Mouse (Mus musculus): ENCODE measurements around the gene Megf11.

Gene Megf11

DNA sequence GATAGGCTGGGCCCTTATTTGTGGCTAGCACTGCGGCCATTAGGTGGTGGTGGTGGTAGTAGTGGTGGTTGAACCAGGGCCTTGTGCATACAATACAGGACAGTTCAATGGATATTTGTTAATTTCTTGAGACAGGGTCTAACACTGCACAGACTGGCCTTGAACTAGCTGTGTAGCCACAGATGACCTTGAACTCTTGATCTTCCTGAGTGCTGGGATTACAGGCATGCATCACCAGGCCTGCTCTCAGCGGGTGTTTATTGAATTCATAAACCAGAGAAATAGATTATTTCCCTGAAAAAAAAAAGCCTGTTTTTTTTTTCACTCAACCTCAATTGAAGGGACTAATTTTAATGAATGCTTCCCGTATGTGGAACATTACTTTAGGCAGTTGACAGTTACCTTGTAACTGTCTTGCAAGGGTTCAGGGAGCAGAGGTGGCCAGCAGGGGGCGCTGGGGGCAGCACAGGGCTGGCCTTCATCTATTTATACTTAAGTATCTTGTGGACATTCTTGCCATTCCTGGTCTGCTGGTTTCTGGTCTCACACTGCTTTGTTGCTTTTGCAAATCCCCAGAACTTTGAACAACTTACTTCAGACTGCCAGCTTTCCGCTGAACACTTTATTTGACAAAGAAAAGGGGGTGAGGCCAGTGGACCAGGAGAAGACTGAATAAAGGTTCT lies 8.6 kb downstream of the Megf11 start:
- DNase-seq (ENCODE audit: low spot score in 2 of 2) = peak; percentile 65 to 76

DNA sequence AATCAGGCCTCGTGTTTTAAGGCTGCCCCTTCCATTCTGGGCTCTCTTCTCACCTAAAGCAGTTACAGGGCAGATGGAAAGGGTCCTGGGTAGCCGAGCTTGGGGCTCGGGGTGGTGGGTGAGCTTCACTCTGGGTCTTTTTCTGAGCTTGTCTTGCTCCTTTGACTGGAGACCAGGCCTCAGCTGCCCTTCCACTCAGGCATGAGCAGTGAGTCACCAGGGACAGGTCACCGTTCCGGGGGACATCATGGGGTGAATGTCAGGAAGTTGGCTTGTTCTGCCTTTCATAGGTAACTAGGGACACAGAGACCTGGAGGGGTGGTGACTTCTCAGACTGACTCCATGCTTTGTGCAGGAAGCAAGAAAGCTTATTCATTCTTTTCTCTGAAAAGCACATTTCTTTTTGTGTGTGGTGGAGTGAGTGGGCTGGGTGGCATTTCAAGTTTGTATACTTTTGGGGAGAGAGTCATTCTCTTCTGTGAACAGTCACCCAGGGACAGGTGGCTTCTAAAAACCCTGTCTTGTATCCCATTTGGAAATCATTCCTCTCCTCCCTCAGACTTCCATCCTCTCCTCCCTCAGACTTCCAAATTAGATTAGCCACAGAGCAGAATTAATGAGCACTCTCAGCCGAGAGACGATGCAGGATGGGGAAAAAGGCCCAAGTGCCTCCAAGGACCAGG lies 10.0 kb downstream of the Megf11 start:
- DNase-seq (ENCODE audit: low spot score in 2 of 2) = peak; percentile 53 to 63

DNA sequence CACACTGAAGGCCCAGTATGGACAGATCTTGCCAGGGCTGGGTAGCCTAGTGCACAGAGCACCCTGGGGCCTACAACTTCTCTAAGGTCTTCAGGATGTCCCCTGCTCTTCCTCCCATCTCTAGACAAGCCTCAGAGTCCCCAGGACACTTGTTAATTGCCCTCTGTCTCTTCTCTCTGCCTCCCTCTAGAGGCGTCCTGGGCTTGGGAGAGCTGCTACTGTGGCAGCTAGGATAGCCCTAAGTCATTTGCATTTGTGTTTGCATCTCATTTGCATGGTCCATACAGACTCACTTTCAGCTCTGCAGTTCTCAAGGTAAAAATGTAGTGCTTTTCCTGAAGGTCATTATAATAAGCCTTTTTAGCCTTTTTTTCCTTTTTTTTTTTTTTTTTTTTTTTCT lies 11.7 kb downstream of the Megf11 start:
- DNase-seq (ENCODE audit: low spot score in 2 of 2) = no peak

DNA sequence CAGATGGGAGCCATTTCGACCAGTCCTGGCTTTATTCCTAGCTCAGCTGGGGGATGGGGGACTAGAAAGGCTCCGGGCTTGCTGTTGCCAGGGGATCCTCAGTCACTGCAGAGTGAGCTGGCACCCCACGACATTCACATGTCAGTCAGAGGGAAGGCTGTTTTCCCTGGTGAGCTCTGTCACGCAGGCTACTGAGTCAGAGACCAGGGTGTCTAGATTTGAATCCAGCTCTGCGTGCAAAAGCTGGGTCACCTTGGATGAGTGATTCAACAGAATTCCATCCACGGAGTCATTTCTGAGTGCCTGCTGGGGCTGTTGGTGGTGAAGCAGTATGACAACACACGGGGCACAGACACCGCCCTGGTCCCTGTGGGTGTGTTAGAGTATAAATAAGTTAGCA lies 13.7 kb downstream of the Megf11 start:
- DNase-seq (ENCODE audit: low spot score in 2 of 2) = peak in 1 of 2 experiments; percentile 29

DNA sequence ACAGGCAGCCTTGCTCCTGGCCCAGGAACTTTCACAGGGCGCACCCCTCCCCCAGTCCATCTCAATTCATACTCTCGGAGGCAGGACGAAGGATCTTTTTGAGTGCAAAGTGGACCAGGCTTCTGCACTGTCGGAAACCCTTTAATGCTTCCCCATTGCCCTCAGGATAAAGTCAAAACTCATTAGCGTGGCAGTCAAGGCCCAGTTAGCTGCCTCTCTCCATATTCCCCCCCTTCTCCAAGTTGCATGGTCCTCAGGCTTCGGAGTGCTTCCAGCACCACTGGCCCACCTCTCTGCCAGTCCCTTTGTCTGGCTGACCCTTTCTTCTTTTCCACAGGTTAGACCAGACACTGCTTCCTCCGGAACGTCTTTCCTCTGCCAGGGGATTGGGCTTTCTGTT lies 16.7 kb downstream of the Megf11 start:
- no peak for DNase-seq (ENCODE audit: low spot score in 2 of 2)

DNA sequence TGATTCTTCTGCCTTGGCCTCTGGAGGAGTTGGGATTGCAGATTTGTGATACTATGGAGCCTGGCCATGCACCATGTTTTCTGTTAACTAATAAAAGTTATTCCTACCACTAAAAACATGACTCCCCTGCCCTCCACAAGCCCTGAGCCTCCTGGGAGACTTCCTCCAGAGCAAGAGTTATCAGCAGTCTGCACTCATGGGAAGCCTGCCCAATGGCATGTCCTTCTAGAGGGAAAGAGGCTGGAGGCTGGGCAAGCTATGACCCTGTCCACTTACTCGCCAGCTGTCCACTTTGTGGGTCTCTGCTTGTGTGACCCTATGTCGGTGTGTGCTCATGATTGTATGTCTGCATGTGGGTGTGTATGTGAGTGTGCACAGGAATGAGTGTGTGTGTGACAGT lies 21.4 kb downstream of the Megf11 start:
- DNase-seq (ENCODE audit: low spot score in 2 of 2) = no peak

DNA sequence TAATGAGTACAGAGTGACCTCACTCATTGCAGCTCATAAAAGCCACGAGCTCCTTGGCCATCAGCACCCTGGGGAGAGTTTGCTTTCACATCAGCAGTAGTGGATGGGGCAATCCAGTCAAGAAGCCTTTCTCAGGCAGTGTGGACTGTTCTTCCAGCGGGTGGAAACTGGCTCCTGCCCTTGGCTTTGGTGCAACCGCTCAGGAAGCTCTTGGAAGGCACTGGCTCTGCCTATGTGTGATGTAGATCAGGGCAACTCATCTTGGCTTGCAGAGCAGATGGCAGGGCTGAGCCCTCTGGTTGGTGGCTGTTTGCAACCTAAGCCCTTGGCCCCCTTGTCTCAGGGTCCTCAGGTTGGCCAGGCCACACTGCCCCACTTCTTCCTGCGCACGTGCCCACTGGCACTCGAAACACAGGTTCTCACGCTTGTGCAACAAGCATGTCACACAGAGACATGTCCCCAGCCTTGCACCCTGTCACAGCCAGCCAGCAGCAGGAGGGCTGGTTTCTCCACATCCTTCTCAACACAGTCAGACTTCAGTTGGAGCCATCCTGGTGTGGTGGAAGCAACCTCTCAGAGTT lies 22.1 kb downstream of the Megf11 start:
- no peak for DNase-seq (ENCODE audit: low spot score in 2 of 2)

DNA sequence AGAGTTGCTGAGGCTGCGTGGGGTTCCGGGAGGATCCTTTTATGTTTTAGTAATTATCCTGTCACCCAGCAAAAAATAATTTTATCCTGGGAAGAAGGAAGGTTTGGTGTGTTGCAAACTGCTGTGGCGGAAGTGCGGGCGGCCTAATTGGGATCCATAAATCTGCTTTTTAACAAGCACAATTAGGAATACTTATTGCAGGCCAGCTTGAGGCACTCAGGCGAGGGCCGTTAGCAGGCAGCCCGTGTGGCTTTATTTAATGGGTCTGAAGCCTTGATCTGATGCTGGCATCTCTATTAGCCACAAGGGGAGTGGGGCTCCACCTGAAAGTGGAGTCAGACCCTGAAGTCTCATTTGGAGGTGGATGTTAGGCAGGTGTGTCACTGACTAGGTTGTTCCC lies 23.4 kb downstream of the Megf11 start:
- DNase-seq (ENCODE audit: low spot score in 2 of 2) = no peak

DNA sequence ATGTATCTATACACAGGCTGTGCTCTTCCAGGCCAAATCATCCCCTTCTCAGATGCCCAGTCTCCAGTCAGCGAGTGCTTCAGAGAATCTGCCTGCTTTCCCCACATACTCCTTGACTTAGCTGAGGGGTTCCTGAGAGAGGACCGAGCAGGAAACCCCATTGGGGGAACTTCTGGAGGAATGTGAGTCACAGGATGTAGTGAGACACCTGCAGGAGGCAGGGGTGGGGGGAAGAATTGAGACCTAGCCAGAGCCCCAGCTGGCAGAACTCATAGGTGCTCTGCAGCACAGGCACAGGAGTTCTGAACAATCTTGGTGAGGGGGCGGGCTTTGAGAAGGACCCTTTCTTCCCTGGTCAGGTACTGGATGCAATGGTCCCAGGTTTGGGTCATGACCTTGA lies 35.0 kb downstream of the Megf11 start:
- no peak for DNase-seq (ENCODE audit: low spot score in 2 of 2)

DNA sequence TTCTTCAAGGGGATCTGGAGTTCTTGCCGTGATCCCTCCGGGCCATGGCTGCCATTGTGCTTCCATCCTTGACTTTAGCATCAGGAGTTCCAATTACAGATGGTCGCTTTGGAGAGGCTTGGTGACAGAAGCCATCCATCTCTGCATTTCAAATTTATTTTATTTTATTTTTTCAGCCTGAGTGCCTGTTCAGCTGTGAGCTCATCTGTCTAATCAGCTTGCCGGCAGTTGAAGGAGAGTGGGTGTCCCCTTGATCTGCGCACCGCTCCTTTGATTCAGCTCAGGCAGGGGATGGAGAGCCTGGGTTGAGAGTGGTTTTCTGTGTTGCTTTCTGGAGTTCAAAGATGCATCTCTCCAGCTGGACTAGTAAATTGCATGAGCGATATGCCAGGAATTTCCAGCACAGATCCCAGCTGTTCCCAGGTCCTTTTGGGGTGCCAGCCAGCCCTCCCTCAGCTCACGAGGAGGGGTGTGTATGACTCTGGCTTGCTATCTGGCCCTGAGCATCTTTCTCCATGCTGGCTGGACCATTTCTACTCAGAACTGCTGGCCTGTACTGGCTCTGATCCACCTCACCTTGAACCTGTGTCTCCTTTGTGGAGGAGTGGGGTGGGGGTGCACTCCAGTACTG lies 36.7 kb downstream of the Megf11 start:
- DNase-seq (ENCODE audit: low spot score in 2 of 2) = peak in 1 of 2 experiments; percentile 16

DNA sequence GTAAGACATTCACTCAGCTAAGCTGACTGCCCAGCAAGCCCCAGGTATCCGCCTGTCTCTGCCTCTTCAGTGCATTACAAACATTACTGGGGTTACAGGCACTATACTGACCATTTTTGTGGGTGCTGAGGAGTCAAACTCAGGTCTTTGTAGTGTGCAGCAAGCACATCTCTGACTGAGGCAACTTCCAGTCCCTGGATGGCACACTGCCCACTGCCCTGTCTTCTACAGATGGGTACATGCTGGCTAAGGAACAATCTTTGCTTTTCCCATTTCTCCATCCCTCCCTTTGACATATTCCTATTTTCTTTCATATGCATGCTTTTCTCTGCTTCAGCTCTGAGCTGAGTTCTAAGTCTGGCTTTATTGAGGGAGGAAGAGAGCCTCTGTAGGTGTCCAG lies 38.5 kb downstream of the Megf11 start:
- no peak for DNase-seq (ENCODE audit: low spot score in 2 of 2)

DNA sequence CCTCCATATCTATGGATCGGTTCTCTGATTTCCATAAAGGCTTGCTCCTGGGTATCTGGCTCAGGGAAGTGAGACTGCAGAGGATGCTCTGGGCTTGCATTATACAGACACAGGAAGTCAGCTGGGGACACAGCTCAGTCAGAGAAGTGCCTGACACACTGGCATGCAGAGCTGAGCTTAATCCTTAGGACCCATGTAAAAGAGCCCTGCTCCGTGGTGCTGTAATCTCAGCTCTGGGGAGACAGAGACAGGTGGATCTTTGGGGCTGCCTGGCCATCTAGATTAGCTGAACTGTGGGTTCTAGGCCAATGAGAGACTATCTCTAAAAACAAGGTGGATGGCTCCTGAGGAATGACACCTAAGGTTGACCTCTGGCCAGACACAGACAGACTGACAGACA lies 50.7 kb downstream of the Megf11 start:
- DNase-seq (ENCODE audit: low spot score in 2 of 2) = no peak

DNA sequence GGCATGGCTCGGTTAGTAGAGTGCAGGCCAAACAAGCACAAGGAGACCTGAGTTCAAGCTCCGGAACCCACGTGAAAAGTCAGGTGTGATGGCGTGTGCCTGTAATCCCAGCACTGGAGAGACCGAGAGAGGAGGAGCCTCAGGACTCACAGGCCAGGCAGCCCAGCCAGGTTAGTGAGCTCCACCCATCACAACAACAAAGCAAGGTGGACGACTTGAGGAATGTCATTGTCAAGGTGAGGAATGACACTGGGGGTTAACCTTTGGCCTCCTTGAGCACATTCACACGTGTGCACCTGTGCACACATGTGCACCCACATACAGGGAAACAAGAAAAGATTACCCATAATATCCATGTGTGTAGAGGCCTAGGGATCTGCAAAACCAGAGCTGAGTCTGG lies 54.7 kb downstream of the Megf11 start:
- no peak for DNase-seq (ENCODE audit: low spot score in 2 of 2)

DNA sequence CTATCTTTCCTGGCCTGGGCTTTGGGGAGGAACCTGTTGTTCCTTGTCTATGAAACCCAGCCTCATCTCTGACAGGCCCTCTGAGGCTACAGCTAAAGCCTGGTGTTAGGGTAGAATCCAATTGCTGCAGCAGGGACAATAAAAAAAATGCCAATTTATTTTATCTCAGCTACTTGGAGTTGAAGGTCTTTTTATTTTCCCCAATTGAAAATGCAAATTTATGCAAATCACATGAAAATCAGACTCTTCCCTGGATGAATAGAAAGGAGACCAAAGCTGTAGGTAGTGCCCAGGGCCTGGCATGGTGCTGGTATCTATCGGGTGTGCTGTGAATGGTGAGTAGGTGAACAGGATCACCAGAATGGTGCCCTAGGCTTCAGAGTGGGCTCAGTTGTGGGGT lies 60.6 kb downstream of the Megf11 start:
- DNase-seq (ENCODE audit: low spot score in 2 of 2) = no peak

DNA sequence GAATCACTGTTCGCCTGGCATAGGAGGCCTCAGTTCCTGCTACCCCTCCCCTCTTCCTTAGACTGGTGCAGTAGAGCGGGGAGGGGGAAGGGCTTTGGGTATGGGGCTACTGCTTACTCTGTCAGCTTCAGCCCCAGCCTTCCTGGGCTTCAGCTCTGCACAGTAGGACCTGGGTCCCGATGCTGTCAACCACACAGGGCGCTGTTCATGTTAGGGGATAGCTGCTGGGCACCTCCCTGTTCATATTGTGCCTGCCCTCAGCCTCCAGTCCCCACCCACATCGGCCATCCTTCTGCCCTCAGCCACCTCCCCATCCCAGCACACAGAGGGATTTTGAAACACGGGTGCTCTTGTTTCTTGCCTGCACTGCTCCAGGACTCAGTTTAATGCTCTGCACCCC lies 61.6 kb downstream of the Megf11 start:
- DNase-seq (ENCODE audit: low spot score in 2 of 2) = no peak

DNA sequence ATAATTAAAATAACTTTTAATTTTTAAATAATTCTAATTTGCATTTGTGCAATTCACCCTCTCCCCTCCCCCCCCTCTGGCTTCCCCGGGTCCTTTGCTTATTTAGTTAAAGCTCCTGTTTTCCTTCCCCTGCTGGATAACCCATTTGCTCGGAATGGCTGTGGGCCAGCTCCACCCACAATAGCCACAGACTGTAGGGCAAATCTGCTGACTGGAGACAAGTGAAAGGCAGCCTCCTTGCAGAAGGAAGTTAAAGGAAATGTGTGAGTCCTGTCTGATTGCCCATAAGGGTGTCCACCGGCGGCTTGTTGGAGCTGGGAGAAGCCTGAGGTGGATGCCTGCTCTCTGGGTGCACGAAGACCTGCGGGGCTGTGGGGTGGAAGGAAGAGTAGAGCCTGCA lies 62.1 kb downstream of the Megf11 start:
- peak; percentile 26 to 44 for DNase-seq (ENCODE audit: low spot score in 2 of 2)

DNA sequence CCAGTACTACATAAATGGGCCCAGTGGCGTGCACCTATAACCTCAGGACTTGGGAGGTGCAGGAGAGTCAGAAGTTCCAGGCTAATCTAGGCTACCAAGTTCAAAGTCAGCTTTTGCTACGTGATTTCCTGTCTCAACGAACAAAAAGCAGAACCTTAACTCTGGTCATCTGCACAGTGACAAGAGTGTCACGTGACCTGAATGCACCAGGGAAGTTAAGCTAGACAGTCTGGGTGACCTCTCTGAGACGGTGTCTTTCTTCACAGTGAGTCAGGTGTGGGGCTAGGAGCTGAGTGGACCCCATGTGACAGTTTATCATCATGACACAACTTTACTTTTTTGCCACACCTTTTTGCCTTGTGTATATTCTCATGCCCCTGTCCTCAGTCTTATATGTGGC lies 67.3 kb downstream of the Megf11 start:
- no peak for DNase-seq (ENCODE audit: low spot score in 2 of 2)

DNA sequence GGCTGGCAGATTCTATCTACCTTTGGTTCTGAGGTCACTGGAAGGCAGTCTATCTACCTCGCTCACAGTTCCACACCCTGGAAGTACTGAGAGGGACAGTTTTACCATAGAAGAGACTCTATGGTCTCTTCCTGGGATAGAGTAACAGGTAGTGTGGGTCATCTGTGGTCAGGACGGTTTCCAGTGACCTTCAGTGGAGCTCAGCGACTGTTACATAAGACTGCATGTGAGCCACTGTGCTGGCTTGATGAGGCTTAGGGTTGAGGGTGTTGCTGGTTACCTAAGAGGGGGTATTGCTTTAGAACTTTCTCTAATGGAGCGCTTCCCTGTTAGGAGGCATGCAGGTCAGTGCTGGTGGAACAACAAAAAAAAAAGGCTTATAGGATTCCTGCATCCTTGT lies 68.8 kb downstream of the Megf11 start:
- DNase-seq (ENCODE audit: low spot score in 2 of 2) = no peak

DNA sequence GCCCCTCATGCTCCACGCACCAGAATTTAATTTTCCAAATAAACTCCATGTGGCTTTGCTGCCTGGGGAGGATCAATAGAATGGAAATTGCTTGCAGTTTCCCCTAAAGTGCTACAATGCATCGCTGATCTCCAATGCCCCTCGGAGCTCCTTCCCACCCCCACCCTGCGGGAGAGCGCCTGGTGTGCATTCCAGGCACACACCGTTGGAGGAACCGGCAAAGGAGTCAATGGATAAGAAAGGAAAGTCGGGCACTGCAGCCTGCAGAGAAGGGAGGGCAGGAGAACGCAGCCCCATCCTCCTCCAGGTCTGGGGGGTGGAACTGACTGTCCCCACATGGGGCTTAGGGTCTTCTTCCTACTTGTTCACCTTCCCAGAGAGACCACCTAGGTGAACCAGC lies 70.5 kb downstream of the Megf11 start:
- DNase-seq (ENCODE audit: low spot score in 2 of 2) = no peak

DNA sequence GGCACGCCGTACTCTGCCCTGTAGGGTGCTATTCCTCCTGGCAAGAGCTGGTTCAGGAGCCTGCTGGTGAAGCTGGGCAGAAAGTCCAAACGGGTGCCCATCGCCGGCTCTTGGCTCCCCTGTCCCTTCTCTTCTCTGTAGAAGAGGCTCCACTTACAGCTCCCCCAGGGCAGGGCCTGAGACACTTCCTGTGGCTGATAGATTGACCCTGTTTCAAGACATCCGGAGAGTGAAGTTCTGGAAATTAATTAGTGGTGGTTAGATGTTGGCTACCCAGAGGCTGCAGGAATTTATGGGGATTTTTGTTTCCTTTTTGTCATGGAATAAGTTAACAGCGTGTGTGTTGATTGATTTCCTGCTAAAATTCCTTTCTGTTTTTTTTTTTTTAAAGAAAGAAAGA lies 72.2 kb downstream of the Megf11 start:
- no peak for DNase-seq (ENCODE audit: low spot score in 2 of 2)

DNA sequence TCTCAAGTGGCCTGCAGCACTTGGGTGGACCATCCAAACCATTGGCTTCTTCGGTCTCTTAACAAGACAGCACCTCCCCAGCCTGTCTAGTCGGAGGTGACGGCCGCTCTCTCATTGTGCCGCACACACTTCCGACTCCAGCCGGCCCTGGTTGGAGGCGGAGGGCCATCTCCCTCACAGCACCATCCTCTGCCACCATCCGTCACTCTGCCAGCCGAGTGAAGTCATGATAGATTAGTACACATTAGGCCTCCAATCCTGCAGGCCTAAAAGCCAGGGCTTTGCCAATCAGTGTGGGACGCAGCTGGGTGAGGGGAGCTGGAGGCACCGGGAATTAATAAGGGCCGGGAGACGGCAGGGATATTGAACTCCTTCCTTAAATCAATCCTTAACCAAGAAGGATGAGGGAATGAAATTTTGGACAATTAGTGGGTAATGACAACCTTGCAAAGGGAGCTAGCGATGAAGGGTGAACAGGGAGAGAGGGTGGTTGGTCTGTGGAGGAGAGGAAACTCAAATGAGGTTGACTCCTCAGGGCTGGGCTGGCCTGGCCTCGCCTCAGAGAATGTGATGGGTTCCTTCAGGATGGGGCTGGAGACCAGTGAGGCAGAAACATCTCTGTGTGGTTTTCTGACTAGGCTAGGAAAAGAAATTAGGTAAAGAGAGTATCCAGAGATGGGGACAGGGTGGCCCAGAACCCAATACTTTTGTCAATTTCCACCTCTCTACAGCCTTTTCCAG lies 76.3 kb downstream of the Megf11 start:
- DNase-seq (ENCODE audit: low spot score in 2 of 2) = no peak

DNA sequence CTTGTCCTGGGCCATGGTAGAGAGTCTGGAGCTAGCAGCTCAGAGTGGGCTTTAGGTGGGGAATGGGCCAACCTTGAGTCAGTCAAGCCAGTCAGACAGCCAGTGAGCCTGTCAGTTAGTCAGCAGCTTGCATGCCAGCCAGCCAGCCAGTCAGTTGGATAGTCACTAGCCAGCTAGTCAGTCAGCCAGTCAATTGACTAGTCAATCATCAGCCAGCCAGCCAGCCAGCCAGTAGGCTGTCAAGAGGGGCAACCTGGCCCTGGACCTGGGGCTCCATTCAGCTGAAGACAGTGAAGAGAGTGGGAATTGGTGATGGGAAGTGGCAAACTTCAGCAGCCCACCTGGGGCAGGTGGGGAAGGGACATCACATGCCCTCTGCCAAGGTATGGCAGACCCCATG lies 77.4 kb downstream of the Megf11 start:
- DNase-seq (ENCODE audit: low spot score in 2 of 2) = no peak
